Mouse (Mus musculus) gastrocnemius, postnatal 14 days (tissue): ENCODE results near the gene Vps33b. TPM values are rescaled to one million over a fixed set of nuclear protein-coding genes. Genes with fewer than 3 reads are reported as not detected.

Experiments used
- total RNA-seq, 2 experiments: library from RNA; stranded (reverse); gene quantifications; 2 replicates each; pipeline ENCODE4 v1.2.3; 2021

Gene Vps33b
- total RNA-seq, 2 experiments from 2014 or later, result 3.0 to 3.7 TPM

Other genes with a start within 250 kb of the Vps33b start
- gene Zfp710, start 244.8 kb upstream of the Vps33b start, total RNA-seq, result 10 to 100 TPM; 14.1 to 15.5 TPM
- 100 to 1,000 TPM; 179 to 214 TPM for gene Idh2, start 154.3 kb upstream of the Vps33b start, total RNA-seq
- 1 to 10 TPM; 1.9 to 2.5 TPM for gene Sema4b, start 82.8 kb upstream of the Vps33b start, total RNA-seq
- 10 to 100 TPM in 1 of 2 experiments, 1 to 10 TPM in 1; 9.4 to 11.3 TPM for gene Cib1, start 36.8 kb upstream of the Vps33b start, total RNA-seq
- 1 to 10 TPM; 1.1 to 1.5 TPM for gene Gdpgp1, start 36.8 kb upstream of the Vps33b start, total RNA-seq
- gene Ttll13, start 23.3 kb upstream of the Vps33b start, total RNA-seq, result under 1 TPM; 0.20 to 0.33 TPM
- 10 to 100 TPM; 20.6 to 21.5 TPM for gene Ngrn, start 8.4 kb upstream of the Vps33b start, total RNA-seq
- 1 to 10 TPM; 7.6 to 8.8 TPM for gene Prc1, start 24.8 kb downstream of the Vps33b start, total RNA-seq
- gene Rccd1, start 54.8 kb downstream of the Vps33b start, total RNA-seq, result 1 to 10 TPM; 7.5 to 9.6 TPM
- 10 to 100 TPM; 11.7 to 12.1 TPM for gene Unc45a, start 71.4 kb downstream of the Vps33b start, total RNA-seq
- 10 to 100 TPM; 34.3 to 37.2 TPM for gene Hddc3, start 73.5 kb downstream of the Vps33b start, total RNA-seq
- gene Man2a2, start 101.7 kb downstream of the Vps33b start, total RNA-seq, result 10 to 100 TPM; 96.8 to 97.0 TPM
- gene Fes, start 118.3 kb downstream of the Vps33b start, total RNA-seq, result 1 to 10 TPM; 5.7 to 7.6 TPM
- gene Furin, start 135.8 kb downstream of the Vps33b start, total RNA-seq, result 10 to 100 TPM; 49.4 to 51.9 TPM